Mouse (Mus musculus): ENCODE results near the gene Wasf2. TPM values are rescaled to one million over a fixed set of nuclear protein-coding genes. Genes with fewer than 3 reads are reported as not detected.
A peak's percentile ranks its signal among the peaks of the same experiment; 100 is the strongest.

Gene Wasf2
- polyA plus RNA-seq, 1 experiment from 2014 or later: 18.5 TPM

- Histone ChIP-seq H3K9ac (replicated peaks; ENCODE audit: low read depth, low read length) (no peak overlapping the region), H3K4me3 (ENCODE audit: low read depth, low read length) (no peak overlapping the region), H3K27ac (ENCODE audit: low read depth, low read length) (no peak overlapping the region), H3K27me3 (ENCODE audit: control insufficient read depth, insufficient read depth, low read length) (no peaks in the 10 kb centered on the region), H3K36me3 (ENCODE audit: control insufficient read depth, insufficient read depth, low read length) (peaks cover 4% of the 10 kb centered on the region), H3K4me1 (ENCODE audit: control insufficient read depth, insufficient read depth, low read length) (no peaks in the 10 kb centered on the region), H3K4me2 (ENCODE audit: low read depth, low read length) (no peak overlapping the region), H3K9me3 (ENCODE audit: control insufficient read depth, low read length) (no peaks in the 10 kb centered on the region)
- WGBS: 45% methylated on average over 14 of the region's 14 CpGs
- ATAC-seq (ENCODE audit: low read depth): no peak
Measured at GRCm38 (mm10) chr4:133184031-133184897, 54.0 kb downstream of the Wasf2 start.

- WGBS: 37% methylated on average over 15 of the region's 15 CpGs
Measured at GRCm38 (mm10) chr4:133184898-133185665, 54.8 kb downstream of the Wasf2 start.

GRCm38 (mm10) chr4:133185893-133186292, 55.6 kb downstream of the Wasf2 start:
- H3K27me3 ChIP-seq (ENCODE audit: control insufficient read depth, insufficient read depth, low read length): no peaks in the 10 kb centered on the region
- WGBS: 83% methylated on average over 8 of the region's 8 CpGs
- no peaks in the 10 kb centered on the region for H3K9me3 ChIP-seq (ENCODE audit: control insufficient read depth, low read length)
- H3K4me1 ChIP-seq (ENCODE audit: control insufficient read depth, insufficient read depth, low read length): no peaks in the 10 kb centered on the region
- no peak overlapping the region for H3K27ac ChIP-seq (ENCODE audit: low read depth, low read length)
- no peak overlapping the region for H3K9ac ChIP-seq (replicated peaks; ENCODE audit: low read depth, low read length)
- H3K4me2 ChIP-seq (ENCODE audit: low read depth, low read length): no peak overlapping the region
- ATAC-seq (ENCODE audit: low read depth): no peak
- peaks cover 14% of the 10 kb centered on the region for H3K36me3 ChIP-seq (ENCODE audit: control insufficient read depth, insufficient read depth, low read length)
- no peak overlapping the region for H3K4me3 ChIP-seq (ENCODE audit: low read depth, low read length)

More at GRCm38 (mm10) chr4:133184898-133185665, 54.8 kb downstream of the Wasf2 start:
- no peak overlapping the region for H3K4me3 ChIP-seq (ENCODE audit: low read depth, low read length)
- no peaks in the 10 kb centered on the region for H3K4me1 ChIP-seq (ENCODE audit: control insufficient read depth, insufficient read depth, low read length)
- H3K36me3 ChIP-seq (ENCODE audit: control insufficient read depth, insufficient read depth, low read length): peaks cover 9% of the 10 kb centered on the region
- no peak for ATAC-seq (ENCODE audit: low read depth)
- H3K9me3 ChIP-seq (ENCODE audit: control insufficient read depth, low read length): no peaks in the 10 kb centered on the region
- 0 out of 2 replicates have a peak overlapping the region, but pooled peaks have one; percentile 2 for H3K27ac ChIP-seq (ENCODE audit: low read depth, low read length)
- no peak overlapping the region for H3K4me2 ChIP-seq (ENCODE audit: low read depth, low read length)
- no peaks in the 10 kb centered on the region for H3K27me3 ChIP-seq (ENCODE audit: control insufficient read depth, insufficient read depth, low read length)
- no peak overlapping the region for H3K9ac ChIP-seq (replicated peaks; ENCODE audit: low read depth, low read length)

- Histone ChIP-seq H3K27me3 (ENCODE audit: control insufficient read depth, insufficient read depth, low read length) (no peaks in the 10 kb centered on the region), H3K9me3 (ENCODE audit: control insufficient read depth, low read length) (no peaks in the 10 kb centered on the region), H3K4me1 (ENCODE audit: control insufficient read depth, insufficient read depth, low read length) (no peaks in the 10 kb centered on the region), H3K36me3 (ENCODE audit: control insufficient read depth, insufficient read depth, low read length) (peaks cover 16% of the 10 kb centered on the region), H3K4me2 (ENCODE audit: low read depth, low read length) (no peak overlapping the region), H3K27ac (ENCODE audit: low read depth, low read length) (no peak overlapping the region), H3K4me3 (ENCODE audit: low read depth, low read length) (no peak overlapping the region), H3K9ac (replicated peaks; ENCODE audit: low read depth, low read length) (no peak overlapping the region)
- no peak for ATAC-seq (ENCODE audit: low read depth)
- WGBS: 92% methylated on average over 5 of the region's 5 CpGs
Measured at GRCm38 (mm10) chr4:133186856-133187255, 56.6 kb downstream of the Wasf2 start.

GRCm38 (mm10) chr4:133189396-133189795, 59.1 kb downstream of the Wasf2 start:
- Histone ChIP-seq H3K9ac (replicated peaks; ENCODE audit: low read depth, low read length) (no peak overlapping the region), H3K4me3 (ENCODE audit: low read depth, low read length) (no peak overlapping the region), H3K27ac (ENCODE audit: low read depth, low read length) (no peak overlapping the region), H3K4me1 (ENCODE audit: control insufficient read depth, insufficient read depth, low read length) (no peaks in the 10 kb centered on the region), H3K4me2 (ENCODE audit: low read depth, low read length) (no peak overlapping the region), H3K9me3 (ENCODE audit: control insufficient read depth, low read length) (no peaks in the 10 kb centered on the region), H3K27me3 (ENCODE audit: control insufficient read depth, insufficient read depth, low read length) (no peaks in the 10 kb centered on the region), H3K36me3 (ENCODE audit: control insufficient read depth, insufficient read depth, low read length) (peaks cover 24% of the 10 kb centered on the region)
- ATAC-seq (ENCODE audit: low read depth): no peak
- 81% methylated on average over 10 of the region's 10 CpGs for WGBS

GRCm38 (mm10) chr4:133194482-133194881, 64.2 kb downstream of the Wasf2 start:
- ATAC-seq (ENCODE audit: low read depth): no peak
- H3K36me3 ChIP-seq (ENCODE audit: control insufficient read depth, insufficient read depth, low read length): peaks cover 23% of the 10 kb centered on the region

GRCm38 (mm10) chr4:133195014-133195413, 64.7 kb downstream of the Wasf2 start:
- no peak for ATAC-seq (ENCODE audit: low read depth)
- H3K27ac ChIP-seq (ENCODE audit: low read depth, low read length): no peak overlapping the region
- no peak overlapping the region for H3K4me3 ChIP-seq (ENCODE audit: low read depth, low read length)
- peaks cover 32% of the 10 kb centered on the region for H3K4me1 ChIP-seq (ENCODE audit: control insufficient read depth, insufficient read depth, low read length)
- H3K9ac ChIP-seq (replicated peaks; ENCODE audit: low read depth, low read length): no peak overlapping the region
- WGBS: 88% methylated on average over 4 of the region's 4 CpGs
- no peaks in the 10 kb centered on the region for H3K27me3 ChIP-seq (ENCODE audit: control insufficient read depth, insufficient read depth, low read length)
- peaks cover 18% of the 10 kb centered on the region for H3K36me3 ChIP-seq (ENCODE audit: control insufficient read depth, insufficient read depth, low read length)
- no peak overlapping the region for H3K4me2 ChIP-seq (ENCODE audit: low read depth, low read length)
- no peaks in the 10 kb centered on the region for H3K9me3 ChIP-seq (ENCODE audit: control insufficient read depth, low read length)

More at GRCm38 (mm10) chr4:133194482-133194881, 64.2 kb downstream of the Wasf2 start:
- Histone ChIP-seq H3K27ac (ENCODE audit: low read depth, low read length) (no peak overlapping the region), H3K4me3 (ENCODE audit: low read depth, low read length) (no peak overlapping the region), H3K27me3 (ENCODE audit: control insufficient read depth, insufficient read depth, low read length) (no peaks in the 10 kb centered on the region), H3K4me1 (ENCODE audit: control insufficient read depth, insufficient read depth, low read length) (peaks cover 29% of the 10 kb centered on the region), H3K9ac (replicated peaks; ENCODE audit: low read depth, low read length) (no peak overlapping the region), H3K9me3 (ENCODE audit: control insufficient read depth, low read length) (no peaks in the 10 kb centered on the region), H3K4me2 (ENCODE audit: low read depth, low read length) (no peak overlapping the region)
- WGBS: 88% methylated on average over 10 of the region's 11 CpGs

- Histone ChIP-seq H3K4me2 (ENCODE audit: low read depth, low read length) (no peak overlapping the region), H3K9ac (replicated peaks; ENCODE audit: low read depth, low read length) (no peak overlapping the region), H3K4me1 (ENCODE audit: control insufficient read depth, insufficient read depth, low read length) (peaks cover 42% of the 10 kb centered on the region), H3K27ac (ENCODE audit: low read depth, low read length) (no peak overlapping the region), H3K4me3 (ENCODE audit: low read depth, low read length) (no peak overlapping the region), H3K9me3 (ENCODE audit: control insufficient read depth, low read length) (no peaks in the 10 kb centered on the region), H3K36me3 (ENCODE audit: control insufficient read depth, insufficient read depth, low read length) (peaks cover 11% of the 10 kb centered on the region), H3K27me3 (ENCODE audit: control insufficient read depth, insufficient read depth, low read length) (no peaks in the 10 kb centered on the region)
- ATAC-seq (ENCODE audit: low read depth): no peak
- 82% methylated on average over 2 of the region's 2 CpGs for WGBS
Measured at GRCm38 (mm10) chr4:133196136-133196535, 65.8 kb downstream of the Wasf2 start.

GRCm38 (mm10) chr4:133196852-133197251, 66.5 kb downstream of the Wasf2 start:
- ATAC-seq (ENCODE audit: low read depth): peak; percentile 25; the same call in 1 of the 2 replicates

More at GRCm38 (mm10) chr4:133196852-133197251, 66.5 kb downstream of the Wasf2 start:
- 7% methylated on average over 7 of the region's 7 CpGs for WGBS
- Histone ChIP-seq H3K4me1 (ENCODE audit: control insufficient read depth, insufficient read depth, low read length) (peaks cover 42% of the 10 kb centered on the region), H3K27ac (ENCODE audit: low read depth, low read length) (peak overlapping the region; percentile 81), H3K4me2 (ENCODE audit: low read depth, low read length) (no peak overlapping the region), H3K9ac (replicated peaks; ENCODE audit: low read depth, low read length) (peak overlapping the region; percentile 42; the same call in 1 of the 2 replicates), H3K4me3 (ENCODE audit: low read depth, low read length) (no peak overlapping the region), H3K36me3 (ENCODE audit: control insufficient read depth, insufficient read depth, low read length) (peaks cover 11% of the 10 kb centered on the region), H3K27me3 (ENCODE audit: control insufficient read depth, insufficient read depth, low read length) (no peaks in the 10 kb centered on the region), H3K9me3 (ENCODE audit: control insufficient read depth, low read length) (no peaks in the 10 kb centered on the region)

Measured in neural tube, embryonic 14.5 days (tissue).